Mouse (Mus musculus) hindbrain, postnatal 0 days (tissue): ENCODE data around the gene Elmsan1. TPM values are rescaled to one million over a fixed set of nuclear protein-coding genes. Genes with fewer than 3 reads are reported as not detected.
A peak's percentile ranks its signal among the peaks of the same experiment; 100 is the strongest.

Source experiments
- ATAC-seq: fragments of 200-750 bp; cut with Nextera tagmentation; 2 replicates; pipeline ENCODE4 v1.8.0; 2017; ENCODE audit warnings: mild to moderate bottlenecking, moderate TSS enrichment, moderate library complexity
- DNase-seq: peaks from one replicate; pipeline ENCODE4 v3.0.0-alpha.2; 2015; ENCODE audit warnings: low spot score
- H3K27ac ChIP-seq: fragments of 300-500 bp; sonication (generic); 2 replicates; pipeline ENCODE4 v1.5.1; 2014; ENCODE audit warnings: mild to moderate bottlenecking
- H3K27me3 ChIP-seq: fragments of 300-500 bp; sonication (generic); 2 replicates; pipeline ENCODE4 v1.6.1; 2014; ENCODE audit warnings: low read length, mixed read lengths; ENCODE audit not compliant: insufficient read depth
- H3K36me3 ChIP-seq: fragments of 300-500 bp; sonication (generic); 2 replicates; pipeline ENCODE4 v1.6.1; 2014; ENCODE audit warnings: low read length, mixed read lengths; ENCODE audit not compliant: insufficient read depth
- H3K4me1 ChIP-seq: fragments of 300-500 bp; sonication (generic); 2 replicates; pipeline ENCODE4 v1.6.1; 2014; ENCODE audit warnings: antibody characterized with exemption, low read length, mixed read lengths; ENCODE audit not compliant: insufficient read depth
- H3K4me2 ChIP-seq: fragments of 300-500 bp; sonication (generic); 2 replicates; pipeline ENCODE4 v1.6.1; 2014; ENCODE audit warnings: low read depth, mild to moderate bottlenecking, low read length, moderate library complexity, mixed read lengths
- H3K4me3 ChIP-seq: fragments of 300-500 bp; sonication (generic); 2 replicates; pipeline ENCODE4 v1.5.1; 2014; ENCODE audit warnings: low read length
- H3K9ac ChIP-seq: fragments of 300-500 bp; sonication (generic); replicated peaks from 2 replicates; pipeline ENCODE4 v1.6.1; 2014; ENCODE audit warnings: mild to moderate bottlenecking, low read length, moderate library complexity, mixed read lengths
- H3K9me3 ChIP-seq: fragments of 300-500 bp; sonication (generic); 2 replicates; pipeline ENCODE4 v1.6.1; 2016; ENCODE audit warnings: low read length, mixed read lengths
- CTCF ChIP-seq: IDR thresholded peaks from 2 replicates; pipeline ENCODE4 v1.5.1; 2016; ENCODE audit warnings: antibody characterized with exemption, control low read depth, low read depth
- WGBS: fragments of 180-500 bp; shearing (Covaris S2); extraction: QIAGEN DNeasy Blood & Tissue Kit; methylation state at CpG from one replicate; pipeline ENCODE4 v1.1.7; 2014; 5-methylcytosine and 5-hydroxymethylcytosine counted together
- polyA plus RNA-seq: library from polyadenylated mRNA; unstranded; fragments of >200 nt; fragmentation: Nextera tagmentation; extraction: Ambion mirVana; gene quantifications from 2 replicates; pipeline ENCODE4 v1.2.1, GENCODE M21; 2015
- total RNA-seq: library from RNA; depleted of rRNA; stranded (reverse); fragments of >200 nt; gene quantifications from 2 replicates; pipeline ENCODE4 v1.2.3, GENCODE M21; 2014

Gene Elmsan1
- total and polyA plus RNA-seq, 2 experiments from 2014 or later = 3.0 to 9.3 TPM

DNA sequence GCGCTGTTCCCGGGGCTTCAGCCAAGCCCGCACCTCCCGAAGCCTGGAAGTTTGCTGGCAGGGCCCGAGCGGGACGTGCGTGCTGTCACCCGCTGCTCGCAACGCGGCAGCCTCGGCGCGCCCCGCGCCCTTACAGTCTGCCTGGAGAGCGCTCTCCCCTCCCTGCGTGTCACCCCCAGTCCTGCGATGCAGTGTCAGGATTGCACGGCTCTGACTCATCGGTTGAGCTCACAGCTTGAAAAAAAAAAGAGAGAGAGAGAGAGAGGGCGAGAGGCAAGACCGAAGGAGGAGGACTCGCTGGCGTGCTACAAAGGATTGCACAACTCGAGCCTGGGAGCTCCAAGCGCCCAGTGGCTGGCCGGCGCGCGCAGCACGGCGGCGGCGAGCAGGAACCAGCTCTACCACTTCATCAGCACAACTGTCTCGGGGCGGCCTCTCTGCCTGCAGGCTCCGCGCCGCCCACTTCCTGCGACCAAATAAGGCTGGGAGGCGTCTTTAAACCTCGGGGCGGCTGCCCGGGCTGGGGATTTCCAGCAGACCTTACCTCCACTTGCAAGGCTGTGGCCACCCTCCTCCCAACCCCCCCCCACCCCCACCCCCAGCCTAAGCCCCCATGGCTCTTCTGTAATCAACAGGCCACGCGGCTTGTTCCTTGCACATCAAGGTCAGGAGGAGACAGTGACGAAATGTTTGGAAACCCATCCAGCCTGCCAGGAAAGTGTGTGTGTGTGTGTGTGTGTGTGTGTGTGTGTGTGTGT lies 24.9 kb downstream of the Elmsan1 start:
- TF ChIP-seq CTCF = no peak; the same call in 1 of the 2 replicates
- DNase-seq (peak; percentile 94), ATAC-seq (peak; percentile 91)
- H3K36me3 ChIP-seq = no peaks in the 10 kb centered on the region
- H3K4me1 ChIP-seq = peaks cover 29% of the 10 kb centered on the region
- whole genome bisulfite sequencing = under 1% methylated on average over 48 of the region's 49 CpGs
- peak overlapping the region; percentile 77 for H3K4me3 ChIP-seq
- H3K9ac ChIP-seq = peak overlapping the region; percentile 92
- H3K4me2 ChIP-seq = peak overlapping the region; percentile 97
- H3K27me3 ChIP-seq = no peaks in the 10 kb centered on the region
- H3K27ac ChIP-seq = peak overlapping the region; percentile 94
- no peaks in the 10 kb centered on the region for H3K9me3 ChIP-seq

DNA sequence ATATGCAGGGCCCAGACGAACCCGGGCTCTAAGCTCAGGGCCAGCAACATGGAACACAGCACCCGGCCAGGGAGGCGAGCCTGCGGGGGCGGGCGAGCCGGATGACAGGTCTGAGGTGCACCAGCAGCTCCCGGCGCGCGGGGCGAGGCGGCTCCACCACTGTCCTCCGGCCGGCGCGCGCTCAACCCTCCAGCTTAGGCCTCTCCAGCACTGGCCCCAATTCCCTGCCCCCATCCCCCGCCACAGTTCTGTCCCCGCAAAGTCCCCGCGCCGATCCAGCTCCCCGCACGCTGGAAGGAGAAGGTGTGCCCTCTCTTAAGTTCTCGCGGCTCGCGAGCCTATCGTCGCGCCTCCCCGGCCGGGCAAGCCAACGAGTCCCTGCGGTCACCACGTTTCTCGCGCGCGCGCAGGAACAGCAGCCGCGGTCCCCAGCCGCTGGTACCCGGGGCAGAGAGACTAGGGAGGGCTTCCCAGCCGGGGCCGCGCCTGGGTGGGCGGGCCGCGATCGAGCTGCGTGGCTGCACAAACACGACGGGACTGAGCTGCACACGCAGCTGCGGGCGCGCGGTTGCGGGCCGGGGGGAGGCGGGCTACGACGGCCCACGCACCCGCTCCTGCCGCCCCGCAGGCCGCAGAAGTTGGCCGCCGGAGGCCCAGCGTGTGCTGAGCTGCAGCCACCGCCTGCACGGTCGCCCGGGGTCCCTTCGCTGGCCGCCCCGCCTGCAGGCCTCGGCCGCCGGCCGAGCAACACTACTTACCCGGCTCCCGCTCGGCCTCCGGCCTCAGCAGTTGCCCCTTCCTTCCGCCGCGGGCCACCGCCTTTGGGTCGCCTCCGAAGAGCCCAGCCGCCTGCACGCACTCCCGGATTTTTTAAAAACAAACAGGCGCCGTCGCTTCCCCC lies 25.7 kb downstream of the Elmsan1 start:
- no peaks in the 10 kb centered on the region for H3K27me3 ChIP-seq
- H3K9ac ChIP-seq = peak overlapping the region; percentile 92
- H3K36me3 ChIP-seq = no peaks in the 10 kb centered on the region
- H3K9me3 ChIP-seq = no peaks in the 10 kb centered on the region
- peak overlapping the region; percentile 94 for H3K27ac ChIP-seq
- WGBS = 3% methylated on average over 94 of the region's 102 CpGs
- peak overlapping the region; percentile 77 for H3K4me3 ChIP-seq
- DNase-seq = peak; percentile 88
- peak overlapping the region; percentile 97 for H3K4me2 ChIP-seq
- TF ChIP-seq CTCF = no peak
- H3K4me1 ChIP-seq = peaks cover 36% of the 10 kb centered on the region
- ATAC-seq = peak; percentile 76

GRCm38 (mm10) chr12:84192280-84192679 lies 26.4 kb downstream of the Elmsan1 start:
- peaks cover 43% of the 10 kb centered on the region for H3K4me1 ChIP-seq
- TF ChIP-seq CTCF = no peak
- H3K9me3 ChIP-seq = no peaks in the 10 kb centered on the region
- peak overlapping the region; percentile 97 for H3K4me2 ChIP-seq
- H3K27me3 ChIP-seq = no peaks in the 10 kb centered on the region
- H3K27ac ChIP-seq = peak overlapping the region; percentile 94; the same call in 1 of the 2 replicates
- WGBS = 3% methylated on average over 13 of the region's 13 CpGs
- peak overlapping the region; percentile 92 for H3K9ac ChIP-seq
- no peak for DNase-seq
- no peak for ATAC-seq
- no peaks in the 10 kb centered on the region for H3K36me3 ChIP-seq
- H3K4me3 ChIP-seq = peak overlapping the region; percentile 77

GRCm38 (mm10) chr12:84191770-84192169 lies 26.9 kb downstream of the Elmsan1 start:
- peak overlapping the region; percentile 97 for H3K4me2 ChIP-seq
- peak overlapping the region; percentile 92; the same call in 1 of the 2 replicates for H3K9ac ChIP-seq
- no peaks in the 10 kb centered on the region for H3K27me3 ChIP-seq
- ATAC-seq (no peak), DNase-seq (no peak)
- 21% methylated on average over 5 of the region's 5 CpGs for WGBS
- H3K4me1 ChIP-seq = peaks cover 48% of the 10 kb centered on the region
- no peak for TF ChIP-seq CTCF
- peak overlapping the region; percentile 77 for H3K4me3 ChIP-seq
- no peaks in the 10 kb centered on the region for H3K9me3 ChIP-seq
- H3K27ac ChIP-seq = no peak overlapping the region
- H3K36me3 ChIP-seq = no peaks in the 10 kb centered on the region

DNA sequence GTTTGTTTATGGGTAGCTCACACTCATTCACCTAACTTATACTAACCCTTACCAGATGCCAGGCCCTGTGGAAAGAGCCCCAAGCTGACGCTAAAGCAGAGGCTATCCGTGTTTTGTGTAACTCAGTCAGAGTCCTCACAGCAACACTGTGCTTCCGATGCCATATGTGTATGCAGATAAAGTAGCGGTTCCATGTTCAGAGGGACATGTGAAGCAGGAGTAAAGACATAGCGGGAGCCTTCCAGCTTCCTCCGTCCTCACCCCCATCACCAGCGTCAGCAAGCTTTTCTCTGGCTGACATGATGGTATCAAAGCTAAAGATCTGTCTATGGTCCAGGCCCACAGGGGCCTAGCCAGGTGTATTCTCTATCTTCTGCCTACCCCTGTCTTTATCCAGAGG lies 27.5 kb downstream of the Elmsan1 start:
- no peak overlapping the region for H3K4me3 ChIP-seq
- no peak for TF ChIP-seq CTCF
- ATAC-seq = no peak
- no peak overlapping the region for H3K9ac ChIP-seq
- H3K36me3 ChIP-seq = no peaks in the 10 kb centered on the region
- no peaks in the 10 kb centered on the region for H3K27me3 ChIP-seq
- DNase-seq = no peak
- H3K27ac ChIP-seq = no peak overlapping the region
- H3K4me1 ChIP-seq = peaks cover 52% of the 10 kb centered on the region
- no peaks in the 10 kb centered on the region for H3K9me3 ChIP-seq
- 60% methylated on average over 7 of the region's 7 CpGs for WGBS
- peak overlapping the region; percentile 97 for H3K4me2 ChIP-seq

GRCm38 (mm10) chr12:84190151-84190820 lies 28.4 kb downstream of the Elmsan1 start:
- no peaks in the 10 kb centered on the region for H3K9me3 ChIP-seq
- no peak overlapping the region for H3K4me3 ChIP-seq
- no peaks in the 10 kb centered on the region for H3K36me3 ChIP-seq
- peaks cover 52% of the 10 kb centered on the region for H3K4me1 ChIP-seq
- DNase-seq (no peak), ATAC-seq (no peak)
- H3K9ac ChIP-seq = no peak overlapping the region
- no peaks in the 10 kb centered on the region for H3K27me3 ChIP-seq
- H3K4me2 ChIP-seq = peak overlapping the region; percentile 97
- no peak for TF ChIP-seq CTCF
- WGBS = 42% methylated on average over 14 of the region's 15 CpGs
- no peak overlapping the region for H3K27ac ChIP-seq
